Mouse (Mus musculus) midbrain, postnatal 0 days (tissue): ENCODE measurements around the gene Trp53tg5. TPM values are rescaled to one million over a fixed set of nuclear protein-coding genes. Genes with fewer than 3 reads are reported as not detected.

ENCODE experiments used
- ATAC-seq: fragments of 200-750 bp; cut with Nextera tagmentation; 2 replicates; pipeline ENCODE4 v1.8.0; 2017; ENCODE audit warnings: moderate number of reproducible peaks, mild to moderate bottlenecking, moderate TSS enrichment, moderate library complexity; ENCODE audit not compliant: low FRiP score
- DNase-seq: peaks from one replicate; pipeline ENCODE4 v3.0.0-alpha.2; 2015; ENCODE audit warnings: low spot score
- H3K27ac ChIP-seq: fragments of 300-500 bp; sonication (generic); 2 replicates; pipeline ENCODE4 v1.5.1; 2014; ENCODE audit warnings: low read depth, mild to moderate bottlenecking, low read length, mixed read lengths
- H3K27me3 ChIP-seq: fragments of 300-500 bp; sonication (generic); 2 replicates; pipeline ENCODE4 v1.6.1; 2014; ENCODE audit warnings: low read length, control low read depth, mixed read lengths; ENCODE audit not compliant: insufficient read depth
- H3K36me3 ChIP-seq: fragments of 300-500 bp; sonication (generic); 2 replicates; pipeline ENCODE4 v1.6.1; 2014; ENCODE audit warnings: low read length, control low read depth, mixed read lengths; ENCODE audit not compliant: insufficient read depth
- H3K4me1 ChIP-seq: fragments of 300-500 bp; sonication (generic); 2 replicates; pipeline ENCODE4 v1.6.1; 2014; ENCODE audit warnings: mild to moderate bottlenecking, control low read depth, antibody characterized with exemption, low read length, mixed read lengths; ENCODE audit not compliant: insufficient read depth
- H3K4me2 ChIP-seq: fragments of 300-500 bp; sonication (generic); 2 replicates; pipeline ENCODE4 v1.6.1; 2014; ENCODE audit warnings: low read depth, mild to moderate bottlenecking, low read length, mixed read lengths; ENCODE audit not compliant: poor library complexity, severe bottlenecking
- H3K4me3 ChIP-seq: fragments of 300-500 bp; sonication (generic); 2 replicates; pipeline ENCODE4 v1.5.1; 2014; ENCODE audit warnings: low read depth, mild to moderate bottlenecking, low read length, moderate library complexity
- H3K9ac ChIP-seq: fragments of 300-500 bp; sonication (generic); replicated peaks from 2 replicates; pipeline ENCODE4 v1.6.1; 2014; ENCODE audit warnings: mild to moderate bottlenecking, low read length, moderate library complexity, mixed read lengths; ENCODE audit not compliant: poor library complexity, severe bottlenecking
- H3K9me3 ChIP-seq: fragments of 300-500 bp; sonication (generic); 2 replicates; pipeline ENCODE4 v1.6.1; 2016; ENCODE audit warnings: low read length, control low read depth
- CTCF ChIP-seq: IDR thresholded peaks from 2 replicates; pipeline ENCODE4 v1.5.1; 2016; ENCODE audit warnings: antibody characterized with exemption, mild to moderate bottlenecking
- WGBS: fragments of 180-500 bp; shearing (Covaris S2); extraction: QIAGEN DNeasy Blood & Tissue Kit; methylation state at CpG from one replicate; pipeline ENCODE4 v1.1.7; 2014; 5-methylcytosine and 5-hydroxymethylcytosine counted together
- polyA plus RNA-seq: library from polyadenylated mRNA; unstranded; fragments of >200 nt; fragmentation: Nextera tagmentation; extraction: Ambion mirVana; gene quantifications from 2 replicates; pipeline ENCODE4 v1.2.1, GENCODE M21; 2015
- total RNA-seq: library from RNA; depleted of rRNA; stranded (reverse); fragments of >200 nt; gene quantifications from 2 replicates; pipeline ENCODE4 v1.2.3, GENCODE M21; 2014; rRNA removed

Gene Trp53tg5
- total and polyA plus RNA-seq, 2 experiments from 2014 or later = not detected

- TF ChIP-seq CTCF = no peak
- H3K4me2 ChIP-seq = no peak overlapping the region
- DNase-seq (no peak), ATAC-seq (no peak)
- no peak overlapping the region for H3K9ac ChIP-seq
- H3K4me1 ChIP-seq = no peaks in the 10 kb centered on the region
- 87% methylated on average over 8 of the region's 8 CpGs for WGBS
- no peaks in the 10 kb centered on the region for H3K36me3 ChIP-seq
- no peaks in the 10 kb centered on the region for H3K9me3 ChIP-seq
- H3K4me3 ChIP-seq = no peak overlapping the region
- H3K27ac ChIP-seq = no peak overlapping the region
- no peaks in the 10 kb centered on the region for H3K27me3 ChIP-seq
Measured at GRCm38 (mm10) chr2:164424406-164424805, 49.1 kb downstream of the Trp53tg5 start.

DNA sequence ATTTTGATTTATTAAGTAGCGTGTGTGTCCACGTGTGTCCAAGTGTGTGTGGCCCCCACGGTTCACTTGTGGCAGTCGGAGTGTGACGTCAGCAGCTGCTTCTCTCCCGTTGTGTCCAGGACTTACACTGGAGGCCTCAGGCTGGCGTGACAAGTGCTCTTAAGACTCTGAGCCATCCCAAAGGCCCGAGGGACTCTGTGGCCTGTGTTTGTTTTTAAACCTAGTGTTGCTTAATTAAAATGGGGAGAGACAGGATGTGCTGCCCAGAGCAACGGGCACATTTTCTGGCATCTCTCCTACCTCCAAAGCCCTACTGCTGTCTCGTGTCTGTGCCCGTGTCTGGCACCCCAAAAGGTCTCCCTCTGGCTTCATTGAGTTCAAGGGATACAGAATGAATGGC lies 50.1 kb downstream of the Trp53tg5 start:
- H3K4me1 ChIP-seq = no peaks in the 10 kb centered on the region
- no peak for TF ChIP-seq CTCF
- H3K27me3 ChIP-seq = no peaks in the 10 kb centered on the region
- no peak overlapping the region for H3K9ac ChIP-seq
- H3K4me2 ChIP-seq = no peak overlapping the region
- H3K9me3 ChIP-seq = no peaks in the 10 kb centered on the region
- H3K4me3 ChIP-seq = no peak overlapping the region
- ATAC-seq (no peak), DNase-seq (no peak)
- no peaks in the 10 kb centered on the region for H3K36me3 ChIP-seq
- H3K27ac ChIP-seq = no peak overlapping the region
- 90% methylated on average over 11 of the region's 11 CpGs for WGBS

GRCm38 (mm10) chr2:164422675-164423393 lies 50.7 kb downstream of the Trp53tg5 start:
- WGBS = 92% methylated on average over 15 of the region's 15 CpGs
- Histone ChIP-seq H3K36me3 (no peaks in the 10 kb centered on the region), H3K27me3 (no peaks in the 10 kb centered on the region), H3K4me2 (no peak overlapping the region), H3K4me1 (no peaks in the 10 kb centered on the region), H3K9me3 (no peaks in the 10 kb centered on the region), H3K9ac (no peak overlapping the region), H3K4me3 (no peak overlapping the region), H3K27ac (no peak overlapping the region)
- no peak for ATAC-seq
- no peak for DNase-seq
- no peak for TF ChIP-seq CTCF

DNA sequence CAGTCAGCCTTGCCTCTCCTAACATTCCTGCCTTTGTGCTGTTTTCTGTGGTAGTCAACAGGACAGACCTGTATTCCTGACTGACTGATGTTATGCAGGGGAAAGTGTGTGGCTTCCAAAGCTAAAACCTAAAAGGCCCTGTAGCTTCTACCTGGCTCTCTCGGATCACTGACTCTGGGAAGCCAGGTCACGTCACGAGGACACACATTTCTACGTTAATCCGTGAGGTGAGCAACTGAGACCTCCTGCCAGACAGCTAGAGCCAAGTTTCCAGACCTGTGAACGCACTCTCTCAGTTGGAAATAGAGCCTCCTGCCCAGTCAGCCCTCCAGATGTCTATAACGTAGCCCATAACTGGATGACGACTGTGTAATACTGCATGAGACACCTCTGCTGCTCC lies 51.5 kb downstream of the Trp53tg5 start:
- H3K4me3 ChIP-seq = no peak overlapping the region
- ATAC-seq (no peak), DNase-seq (no peak)
- H3K27me3 ChIP-seq = no peaks in the 10 kb centered on the region
- no peaks in the 10 kb centered on the region for H3K36me3 ChIP-seq
- H3K4me1 ChIP-seq = no peaks in the 10 kb centered on the region
- H3K9me3 ChIP-seq = no peaks in the 10 kb centered on the region
- H3K9ac ChIP-seq = no peak overlapping the region
- 84% methylated on average over 8 of the region's 8 CpGs for whole genome bisulfite sequencing
- TF ChIP-seq CTCF = no peak
- H3K27ac ChIP-seq = no peak overlapping the region
- no peak overlapping the region for H3K4me2 ChIP-seq

DNA sequence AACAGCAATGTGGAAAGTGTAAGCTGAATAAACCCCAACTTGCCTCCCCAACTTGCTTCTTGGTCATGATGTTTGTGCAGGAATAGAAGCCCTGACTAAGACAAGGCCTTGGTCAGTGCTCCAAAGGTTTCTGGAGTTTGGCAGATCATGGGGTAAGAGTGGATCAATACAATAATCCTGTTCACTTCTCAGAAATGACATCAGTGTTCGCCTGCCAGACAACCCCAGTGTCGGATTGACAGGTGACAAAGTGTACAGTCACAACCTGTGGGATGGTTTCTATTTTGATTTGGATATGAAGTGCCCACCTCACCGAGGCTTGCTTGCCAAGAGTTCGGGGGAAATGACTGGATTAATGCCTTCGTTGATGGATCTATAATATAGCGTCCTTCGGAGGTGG lies 52.2 kb downstream of the Trp53tg5 start:
- H3K9me3 ChIP-seq = no peaks in the 10 kb centered on the region
- no peaks in the 10 kb centered on the region for H3K27me3 ChIP-seq
- ATAC-seq = no peak
- no peak for DNase-seq
- no peaks in the 10 kb centered on the region for H3K36me3 ChIP-seq
- WGBS = 92% methylated on average over 7 of the region's 7 CpGs
- TF ChIP-seq CTCF = no peak
- H3K4me3 ChIP-seq = no peak overlapping the region
- no peaks in the 10 kb centered on the region for H3K4me1 ChIP-seq
- H3K27ac ChIP-seq = no peak overlapping the region
- H3K4me2 ChIP-seq = no peak overlapping the region
- H3K9ac ChIP-seq = no peak overlapping the region

Other genes with a start within 250 kb of the Trp53tg5 start
- gene Svs2, start 235.3 kb downstream of the Trp53tg5 start, total RNA-seq = not detected in 2 replicates
- not detected in 2 replicates for gene Svs2, start 235.3 kb downstream of the Trp53tg5 start, polyA plus RNA-seq
- not detected in 2 replicates for gene Svs3b, start 217.1 kb downstream of the Trp53tg5 start, total RNA-seq
- not detected in 2 replicates for gene Svs3b, start 217.1 kb downstream of the Trp53tg5 start, polyA plus RNA-seq
- gene Svs4, start 195.3 kb downstream of the Trp53tg5 start, total RNA-seq = not detected in 2 replicates
- not detected in 2 replicates for gene Svs4, start 195.3 kb downstream of the Trp53tg5 start, polyA plus RNA-seq
- gene Svs3a, start 184.5 kb downstream of the Trp53tg5 start, total RNA-seq = not detected in 2 replicates
- gene Svs3a, start 184.5 kb downstream of the Trp53tg5 start, polyA plus RNA-seq = not detected in 2 replicates
- not detected in 2 replicates for gene Svs6, start 157.0 kb downstream of the Trp53tg5 start, total RNA-seq
- not detected in 2 replicates for gene Svs6, start 157.0 kb downstream of the Trp53tg5 start, polyA plus RNA-seq
- not detected in 2 replicates for gene Svs5, start 141.0 kb downstream of the Trp53tg5 start, total RNA-seq
- not detected in 2 replicates for gene Svs5, start 141.0 kb downstream of the Trp53tg5 start, polyA plus RNA-seq
- gene Slpi, start 84.6 kb downstream of the Trp53tg5 start, total RNA-seq = not detected in 2 replicates
- 0.27 and 0.36 TPM in 2 replicates for gene Slpi, start 84.6 kb downstream of the Trp53tg5 start, polyA plus RNA-seq
- gene Rbpjl, start 70.6 kb downstream of the Trp53tg5 start, total RNA-seq = 0.77 TPM in 1 of 2 replicates, not detected in the other
- gene Rbpjl, start 70.6 kb downstream of the Trp53tg5 start, polyA plus RNA-seq = 0.04 TPM in 1 of 2 replicates, not detected in the other
- 1.9 and 2.0 TPM in 2 replicates for gene Matn4, start 68.6 kb downstream of the Trp53tg5 start, total RNA-seq
- gene Matn4, start 68.6 kb downstream of the Trp53tg5 start, polyA plus RNA-seq = 1.9 and 2.1 TPM in 2 replicates
- 13.8 and 20.3 TPM in 2 replicates for gene Sdc4, start 29.8 kb downstream of the Trp53tg5 start, total RNA-seq
- gene Sdc4, start 29.8 kb downstream of the Trp53tg5 start, polyA plus RNA-seq = 18.3 and 19.3 TPM in 2 replicates
- 194 and 206 TPM in 2 replicates for gene Sys1, start 16.8 kb downstream of the Trp53tg5 start, total RNA-seq
- 103 and 108 TPM in 2 replicates for gene Sys1, start 16.8 kb downstream of the Trp53tg5 start, polyA plus RNA-seq
- gene Gm20458, start 12.8 kb downstream of the Trp53tg5 start, total RNA-seq = 4.7 and 15.0 TPM in 2 replicates
- 6.9 and 7.2 TPM in 2 replicates for gene Gm20458, start 12.8 kb downstream of the Trp53tg5 start, polyA plus RNA-seq
- 21.1 and 26.7 TPM in 2 replicates for gene Dbndd2, start 12.4 kb upstream of the Trp53tg5 start, total RNA-seq
- gene Dbndd2, start 12.4 kb upstream of the Trp53tg5 start, polyA plus RNA-seq = 24.8 and 25.4 TPM in 2 replicates
- 117 and 126 TPM in 2 replicates for gene Pigt, start 23.8 kb upstream of the Trp53tg5 start, total RNA-seq
- gene Pigt, start 23.8 kb upstream of the Trp53tg5 start, polyA plus RNA-seq = 121 and 126 TPM in 2 replicates
- 0.38 and 0.52 TPM in 2 replicates for gene Wfdc2, start 88.7 kb upstream of the Trp53tg5 start, total RNA-seq
- gene Wfdc2, start 88.7 kb upstream of the Trp53tg5 start, polyA plus RNA-seq = 1.5 and 1.9 TPM in 2 replicates
- gene Spint3, start 99.7 kb upstream of the Trp53tg5 start, total RNA-seq = not detected in 2 replicates
- gene Spint3, start 99.7 kb upstream of the Trp53tg5 start, polyA plus RNA-seq = not detected in 2 replicates
- not detected in 2 replicates for gene Wfdc6a, start 111.7 kb upstream of the Trp53tg5 start, total RNA-seq
- not detected in 2 replicates for gene Wfdc6a, start 111.7 kb upstream of the Trp53tg5 start, polyA plus RNA-seq
- gene Eppin, start 119.9 kb upstream of the Trp53tg5 start, total RNA-seq = not detected in 2 replicates
- gene Eppin, start 119.9 kb upstream of the Trp53tg5 start, polyA plus RNA-seq = not detected in 2 replicates
- not detected in 2 replicates for gene Wfdc6b, start 139.8 kb upstream of the Trp53tg5 start, total RNA-seq
- gene Wfdc6b, start 139.8 kb upstream of the Trp53tg5 start, polyA plus RNA-seq = not detected in 2 replicates
- gene Wfdc8, start 139.9 kb upstream of the Trp53tg5 start, total RNA-seq = 0.28 TPM in 1 of 2 replicates, not detected in the other
- gene Wfdc8, start 139.9 kb upstream of the Trp53tg5 start, polyA plus RNA-seq = not detected in 2 replicates
- not detected in 2 replicates for gene Wfdc16, start 165.1 kb upstream of the Trp53tg5 start, total RNA-seq
- gene Wfdc16, start 165.1 kb upstream of the Trp53tg5 start, polyA plus RNA-seq = not detected in 2 replicates
- 3.5 TPM in 1 of 2 replicates, not detected in the other for gene Wfdc10, start 182.3 kb upstream of the Trp53tg5 start, total RNA-seq
- 0.38 and 0.42 TPM in 2 replicates for gene Wfdc10, start 182.3 kb upstream of the Trp53tg5 start, polyA plus RNA-seq
- gene Wfdc9, start 182.9 kb upstream of the Trp53tg5 start, total RNA-seq = not detected in 2 replicates
- gene Wfdc9, start 182.9 kb upstream of the Trp53tg5 start, polyA plus RNA-seq = not detected in 2 replicates
- gene Wfdc11, start 200.4 kb upstream of the Trp53tg5 start, total RNA-seq = not detected in 2 replicates
- not detected in 2 replicates for gene Wfdc11, start 200.4 kb upstream of the Trp53tg5 start, polyA plus RNA-seq
- not detected in 2 replicates for gene Wfdc13, start 211.4 kb upstream of the Trp53tg5 start, total RNA-seq
- not detected in 2 replicates for gene Wfdc13, start 211.4 kb upstream of the Trp53tg5 start, polyA plus RNA-seq
- not detected in 2 replicates for gene Spint4, start 224.8 kb upstream of the Trp53tg5 start, total RNA-seq
- not detected in 2 replicates for gene Spint4, start 224.8 kb upstream of the Trp53tg5 start, polyA plus RNA-seq
- not detected in 2 replicates for gene Spint5, start 241.6 kb upstream of the Trp53tg5 start, total RNA-seq
- gene Spint5, start 241.6 kb upstream of the Trp53tg5 start, polyA plus RNA-seq = not detected in 2 replicates